Mouse (Mus musculus): ENCODE data around the gene Sohlh2.

Sohlh2 gene

DNA sequence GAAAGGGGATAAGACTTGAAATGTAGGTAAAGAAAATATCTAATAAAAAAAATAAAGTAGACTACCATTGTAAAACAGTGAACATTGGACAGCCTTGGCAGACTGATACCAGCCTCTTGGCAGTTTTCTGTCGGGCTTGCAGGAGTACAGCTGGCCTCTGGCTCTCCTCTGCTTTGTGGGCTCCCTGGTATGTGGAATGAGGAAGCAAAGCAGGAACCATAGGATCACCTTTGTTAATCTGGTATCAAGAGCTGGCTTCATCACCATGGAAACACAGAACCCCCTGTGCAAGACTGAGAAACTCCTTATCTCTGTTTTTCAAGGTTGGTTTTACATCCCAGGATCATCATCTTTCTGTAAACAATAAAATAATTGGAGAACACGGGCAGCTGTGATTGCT lies 30.4 kb downstream of the Sohlh2 start:
- no peak for DNase-seq

DNA sequence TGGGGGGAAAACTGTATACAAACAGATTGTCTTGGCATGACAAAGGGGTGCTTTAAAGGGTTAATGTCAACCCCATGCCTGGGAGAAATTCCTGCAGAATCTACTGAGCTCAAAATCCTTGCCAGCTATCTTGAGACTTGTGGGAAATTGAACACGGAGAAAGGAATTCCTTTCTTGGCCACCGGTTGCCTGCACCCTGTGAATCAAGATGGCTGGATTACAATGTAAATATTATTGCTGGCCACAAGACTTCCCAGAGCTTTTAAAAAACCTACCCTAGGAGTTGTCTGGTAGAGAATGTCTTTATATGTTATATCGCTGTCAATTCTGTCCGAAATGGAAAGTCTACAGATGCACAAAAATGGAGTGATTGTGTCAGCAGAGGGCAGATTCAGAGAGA lies 32.0 kb downstream of the Sohlh2 start:
- DNase-seq, result no peak

- no peak for DNase-seq
Observed at GRCm38 (mm10) chr3:55214413-55214812, 32.6 kb downstream of the Sohlh2 start.

GRCm38 (mm10) chr3:55222502-55222901 lies 40.7 kb downstream of the Sohlh2 start:
- DNase-seq, result no peak

DNA sequence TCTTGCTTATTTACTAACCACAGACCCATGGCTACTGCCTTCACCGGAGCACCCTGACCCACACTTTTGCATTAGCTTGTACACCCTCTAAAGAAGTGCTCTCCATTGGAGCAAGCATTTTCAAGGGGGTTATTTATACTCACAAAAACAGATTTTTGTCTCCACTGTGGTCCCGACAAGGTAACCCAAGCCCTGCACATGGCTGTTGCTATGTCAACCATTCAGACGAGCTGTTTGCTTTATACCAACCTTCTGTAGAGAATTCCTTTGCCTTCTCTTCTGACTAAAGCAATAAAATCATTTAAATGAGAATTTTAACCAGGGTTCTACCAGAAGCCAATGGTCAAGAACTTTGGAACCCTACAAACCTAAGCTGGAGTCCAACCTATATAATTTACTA lies 42.0 kb downstream of the Sohlh2 start:
- DNase-seq, result no peak

- DNase-seq, result peak; percentile 23
Observed at GRCm38 (mm10) chr3:55226501-55227213, 44.8 kb downstream of the Sohlh2 start.

GRCm38 (mm10) chr3:55227214-55227581 lies 45.4 kb downstream of the Sohlh2 start:
- DNase-seq, result no peak

GRCm38 (mm10) chr3:55241730-55242421 lies 60.0 kb downstream of the Sohlh2 start, which contains the start of gene Dclk1:
Dclk1 (plus strand) TSS chr3:55242364.
- DNase-seq, result no peak

DNA sequence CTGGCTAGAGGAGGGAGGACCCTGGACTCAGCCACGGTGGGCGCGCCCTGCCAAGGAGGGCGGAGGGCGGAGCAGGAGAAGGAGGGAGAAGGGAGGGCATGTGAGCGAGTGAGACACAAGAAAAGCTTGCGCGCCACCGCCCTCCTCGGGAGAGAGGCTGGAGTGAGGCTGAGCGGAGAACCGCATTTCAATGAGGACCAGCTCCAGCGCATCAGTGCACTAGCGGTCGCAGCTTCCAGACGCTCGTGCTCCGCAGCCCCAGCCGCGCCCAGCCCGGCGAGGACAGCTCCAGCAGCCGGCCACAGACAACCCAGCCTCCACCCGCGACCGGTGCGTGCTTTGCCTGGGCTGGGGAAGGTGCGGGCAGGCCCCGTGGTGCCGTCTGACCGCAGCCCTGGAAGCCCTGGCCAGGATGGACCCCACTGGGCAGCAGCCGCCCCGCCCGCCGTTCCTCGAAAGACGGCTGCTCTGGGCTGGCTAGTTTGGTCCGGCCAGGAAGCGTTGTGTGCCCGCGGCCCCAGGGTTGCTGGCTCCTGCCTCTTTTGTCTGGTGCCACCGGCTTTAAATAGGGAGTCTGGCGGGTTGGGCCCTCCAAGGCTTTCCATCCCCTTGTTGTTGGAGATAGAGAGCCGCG lies 60.7 kb downstream of the Sohlh2 start:
- DNase-seq, result peak; percentile 85

DNA sequence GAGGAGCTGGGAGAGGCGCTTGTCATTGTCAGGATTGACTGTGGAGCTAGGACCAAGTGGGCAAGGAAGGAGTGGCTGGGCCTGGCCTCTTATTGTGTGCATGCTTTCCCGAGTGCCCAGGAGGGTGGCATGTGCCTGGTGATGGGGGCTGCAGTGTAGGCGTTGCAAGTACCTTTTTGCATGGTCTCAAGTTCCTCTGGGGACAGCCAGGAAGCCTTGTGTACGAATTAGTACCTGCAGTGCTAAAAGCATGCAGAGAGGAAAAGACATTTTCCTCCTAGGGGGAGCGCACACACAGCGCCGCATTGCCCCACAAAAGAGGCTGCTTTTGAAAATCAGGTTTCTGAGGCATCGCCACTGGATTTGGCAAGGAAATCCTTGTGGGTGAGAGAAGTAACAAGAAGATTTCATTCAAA lies 61.2 kb downstream of the Sohlh2 start:
- DNase-seq, result no peak

GRCm38 (mm10) chr3:55244087-55244486 lies 62.3 kb downstream of the Sohlh2 start:
- peak; percentile 44 for DNase-seq

DNA sequence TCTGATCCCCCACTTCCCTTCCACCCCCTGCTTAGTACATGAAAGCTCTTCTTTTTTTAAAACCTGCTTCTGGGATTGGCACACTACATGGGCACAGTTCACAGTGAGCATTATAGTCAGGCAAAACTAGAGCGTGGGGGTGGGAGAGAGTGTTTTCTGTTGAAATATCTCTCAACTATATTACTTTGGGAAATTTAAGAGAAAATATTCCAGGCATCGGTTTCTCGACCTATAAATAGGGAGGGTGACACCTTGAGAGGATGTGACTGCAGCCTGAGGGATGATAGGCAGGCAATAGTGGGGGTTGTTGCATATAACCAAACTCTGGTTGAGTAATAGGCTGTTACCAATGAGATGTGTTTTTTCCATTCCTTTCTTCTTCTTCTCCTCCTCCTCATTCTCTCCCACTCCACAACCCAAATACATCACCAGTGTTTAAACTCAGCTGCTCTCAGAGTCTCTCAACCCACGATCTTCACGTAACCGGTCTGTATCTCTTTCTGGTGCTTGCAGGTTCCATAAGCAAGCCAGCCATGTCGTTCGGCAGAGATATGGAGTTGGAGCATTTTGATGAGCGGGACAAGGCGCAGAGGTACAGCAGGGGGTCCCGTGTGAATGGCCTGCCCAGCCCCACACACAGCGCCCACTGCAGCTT lies 64.9 kb downstream of the Sohlh2 start:
- no peak for DNase-seq

DNA sequence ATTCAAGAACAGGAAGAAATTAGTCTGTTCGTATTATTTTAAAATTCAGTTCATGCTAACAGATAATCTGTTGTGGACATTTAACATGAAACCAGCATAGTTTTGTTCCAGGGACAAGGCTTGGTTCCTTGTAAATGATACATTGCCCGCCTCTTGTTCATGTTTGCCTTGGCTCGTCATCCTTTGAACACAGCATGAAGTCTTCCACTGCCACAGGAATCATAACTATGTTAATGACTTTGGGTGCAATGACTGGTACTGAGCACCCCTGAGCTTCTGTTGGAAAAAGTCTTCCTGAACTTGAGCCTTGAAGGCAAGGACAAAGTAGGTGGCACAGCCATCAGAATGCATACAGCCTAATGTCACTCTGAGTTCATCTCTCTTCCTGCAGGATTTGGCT lies 66.2 kb downstream of the Sohlh2 start:
- no peak for DNase-seq

- peak; percentile 42 for DNase-seq
Observed at GRCm38 (mm10) chr3:55248508-55248907, 66.7 kb downstream of the Sohlh2 start.

DNA sequence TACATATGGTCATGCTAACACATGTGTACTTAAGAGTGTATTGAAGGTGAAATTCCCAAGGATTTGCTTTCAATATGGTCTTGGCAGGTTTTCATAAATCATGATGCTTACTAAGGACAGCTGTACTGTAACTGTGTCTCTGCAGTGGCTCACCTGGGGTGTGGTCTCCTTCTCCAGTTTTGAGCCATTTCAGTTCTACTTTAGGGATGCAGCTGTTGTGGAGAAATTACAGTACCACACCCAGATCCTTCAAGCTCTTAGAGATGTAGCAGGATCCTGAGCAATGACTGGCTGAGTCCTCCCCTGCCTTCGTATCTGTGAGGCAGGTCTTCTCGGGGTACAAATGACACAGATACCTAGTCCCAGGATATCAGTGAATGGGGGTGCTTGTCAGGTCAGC lies 68.8 kb downstream of the Sohlh2 start:
- DNase-seq, result no peak

Data from right cerebral cortex, postnatal 14 days (tissue).